Mouse (Mus musculus): ENCODE results near the gene Rasgrp3. TPM values are rescaled to one million over a fixed set of nuclear protein-coding genes. Genes with fewer than 3 reads are reported as not detected.

Gene Rasgrp3
- polyA plus RNA-seq, 1 experiment from 2014 or later, result 32.1 TPM

GRCm38 (mm10) chr17:75509257-75509656, 73.6 kb downstream of the Rasgrp3 start:
- Histone ChIP-seq H3K9ac (replicated peaks; ENCODE audit: low read depth) (no peak overlapping the region), H3K4me3 (ENCODE audit: low read depth, low read length) (no peak overlapping the region), H3K27me3 (replicated peaks; ENCODE audit: insufficient read depth, low read length) (no peaks in the 10 kb centered on the region), H3K9me3 (ENCODE audit: low read length) (no peaks in the 10 kb centered on the region), H3K27ac (ENCODE audit: low read length) (no peak overlapping the region), H3K36me3 (ENCODE audit: insufficient read depth, low read length) (no peaks in the 10 kb centered on the region), H3K4me1 (ENCODE audit: insufficient read depth, low read depth, low read length) (no peaks in the 10 kb centered on the region), H3K4me2 (replicated peaks; ENCODE audit: low read depth, low read length) (no peak overlapping the region)
- DNase-seq (ENCODE audit: low spot score), result no peak
- no peak for ATAC-seq
- no peak for TF ChIP-seq EP300 (IDR thresholded peaks at IDR 0.05)
- no peak for TF ChIP-seq CTCF (IDR thresholded peaks at IDR 0.05)
- 91% methylated on average over 5 of the region's 5 CpGs for WGBS

DNA sequence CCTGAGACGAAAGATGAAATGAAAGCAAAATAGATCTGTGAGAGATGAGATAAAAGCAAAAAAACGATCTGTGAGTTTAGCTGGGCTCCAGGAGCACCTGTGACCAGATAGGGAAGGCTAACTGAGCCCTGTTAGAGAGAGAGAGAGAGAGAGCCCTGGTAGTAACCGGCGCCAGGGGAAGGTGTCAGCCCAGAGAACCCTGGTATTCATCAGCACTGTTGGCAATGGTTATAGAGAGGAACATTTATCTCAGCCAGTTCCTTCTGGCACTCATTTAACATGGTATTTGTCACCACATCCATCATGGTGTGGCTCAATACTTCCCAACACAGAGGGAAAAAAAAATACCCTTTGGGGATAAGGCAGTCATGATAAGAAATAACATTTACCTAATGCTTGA, 80.9 kb downstream of the Rasgrp3 start:
- 46% methylated on average over 4 of the region's 4 CpGs for WGBS
- no peak for ATAC-seq
- H3K4me3 ChIP-seq (ENCODE audit: low read depth, low read length), result no peak overlapping the region

DNA sequence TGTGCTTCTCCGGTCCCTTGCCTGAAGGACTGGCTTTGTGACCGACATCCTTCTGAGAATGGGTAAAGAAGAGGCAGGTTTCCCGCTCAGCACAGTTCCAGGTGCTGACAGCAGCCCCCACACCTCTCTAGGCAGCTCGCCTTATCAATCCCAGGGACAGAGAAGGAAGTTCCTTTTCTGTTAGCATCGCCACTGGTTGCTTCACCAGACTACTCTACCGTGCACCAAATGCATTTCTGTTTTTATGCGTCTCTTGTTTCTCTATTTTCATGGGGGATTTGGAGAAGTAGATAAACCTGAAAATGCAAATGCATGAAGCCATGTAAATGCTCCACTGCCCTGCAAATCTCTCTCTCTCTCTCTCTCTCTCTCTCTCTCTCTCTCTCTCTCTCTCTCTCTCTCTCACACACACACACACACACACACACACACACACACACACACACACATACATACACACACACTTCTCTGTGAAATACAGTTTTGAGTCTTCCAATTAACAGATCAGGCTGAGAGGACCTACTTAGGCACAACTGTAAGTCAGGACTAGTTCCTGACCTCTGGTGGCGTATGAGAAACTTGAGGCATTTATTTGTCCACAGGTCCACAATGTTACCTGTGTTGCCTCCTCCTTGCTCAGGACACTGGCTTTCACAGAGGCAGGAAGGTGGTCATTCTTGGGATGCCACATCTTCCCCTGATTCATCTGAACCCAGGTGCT, 82.6 kb downstream of the Rasgrp3 start:
- H3K27ac ChIP-seq (ENCODE audit: low read length), result no peak overlapping the region
- no peaks in the 10 kb centered on the region for H3K36me3 ChIP-seq (ENCODE audit: insufficient read depth, low read length)
- no peak overlapping the region for H3K4me3 ChIP-seq (ENCODE audit: low read depth, low read length)
- DNase-seq (ENCODE audit: low spot score) (no peak), ATAC-seq (no peak)
- no peaks in the 10 kb centered on the region; the same call in 1 of the 2 replicates for H3K4me1 ChIP-seq (ENCODE audit: insufficient read depth, low read depth, low read length)
- H3K4me2 ChIP-seq (replicated peaks; ENCODE audit: low read depth, low read length), result no peak overlapping the region
- H3K9me3 ChIP-seq (ENCODE audit: low read length), result no peaks in the 10 kb centered on the region
- TF ChIP-seq CTCF (IDR thresholded peaks at IDR 0.05) (no peak), EP300 (IDR thresholded peaks at IDR 0.05) (no peak)
- H3K27me3 ChIP-seq (replicated peaks; ENCODE audit: insufficient read depth, low read length), result no peaks in the 10 kb centered on the region
- H3K9ac ChIP-seq (replicated peaks; ENCODE audit: low read depth), result no peak overlapping the region
- 64% methylated on average over 8 of the region's 8 CpGs for WGBS

More for the DNA sequence above, 80.9 kb downstream of the Rasgrp3 start:
- H3K36me3 ChIP-seq (ENCODE audit: insufficient read depth, low read length), result no peaks in the 10 kb centered on the region
- H3K9me3 ChIP-seq (ENCODE audit: low read length), result no peaks in the 10 kb centered on the region
- no peaks in the 10 kb centered on the region for H3K27me3 ChIP-seq (replicated peaks; ENCODE audit: insufficient read depth, low read length)
- DNase-seq (ENCODE audit: low spot score), result peak; percentile 17
- H3K27ac ChIP-seq (ENCODE audit: low read length), result no peak overlapping the region
- no peak overlapping the region for H3K9ac ChIP-seq (replicated peaks; ENCODE audit: low read depth)
- no peak overlapping the region for H3K4me2 ChIP-seq (replicated peaks; ENCODE audit: low read depth, low read length)
- no peaks in the 10 kb centered on the region for H3K4me1 ChIP-seq (ENCODE audit: insufficient read depth, low read depth, low read length)
- TF ChIP-seq EP300 (IDR thresholded peaks at IDR 0.05), result no peak
- TF ChIP-seq CTCF (IDR thresholded peaks at IDR 0.05), result no peak

DNA sequence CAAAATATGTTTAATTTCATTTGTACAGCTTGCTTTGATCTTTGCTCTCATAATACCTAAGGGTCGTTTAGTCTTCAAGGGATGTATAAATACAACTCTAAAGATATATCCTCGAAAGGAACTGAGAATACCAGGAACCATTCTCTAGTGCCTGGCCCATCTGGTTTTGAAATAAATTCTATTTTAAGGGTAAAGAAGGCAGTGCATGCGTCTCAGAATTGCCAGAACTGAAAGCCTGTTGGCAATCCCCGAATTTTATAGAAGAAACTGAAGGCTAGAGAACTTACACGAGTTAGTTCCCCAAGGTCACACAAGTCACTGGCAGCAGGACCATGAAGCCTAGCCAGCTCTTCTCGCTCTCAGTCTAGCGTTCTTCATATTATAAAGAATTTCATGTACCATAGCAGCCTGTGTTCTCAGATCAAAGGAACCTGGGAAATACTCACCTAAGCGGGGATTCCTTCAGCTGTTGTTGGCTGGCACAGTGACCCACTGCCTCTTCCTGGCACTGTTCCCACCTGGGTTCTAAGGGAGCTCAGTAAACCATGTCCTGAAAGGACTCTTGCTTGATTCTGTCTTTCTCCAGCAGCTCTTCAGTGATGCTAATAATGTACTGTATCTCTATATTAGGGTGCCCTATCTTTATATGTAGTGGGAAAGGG, 83.7 kb downstream of the Rasgrp3 start:
- TF ChIP-seq CTCF (IDR thresholded peaks at IDR 0.05) (no peak), EP300 (IDR thresholded peaks at IDR 0.05) (no peak)
- H3K4me2 ChIP-seq (replicated peaks; ENCODE audit: low read depth, low read length), result no peak overlapping the region
- WGBS, result 60% methylated on average over 8 of the region's 8 CpGs
- no peaks in the 10 kb centered on the region for H3K9me3 ChIP-seq (ENCODE audit: low read length)
- H3K36me3 ChIP-seq (ENCODE audit: insufficient read depth, low read length), result no peaks in the 10 kb centered on the region
- no peak overlapping the region for H3K9ac ChIP-seq (replicated peaks; ENCODE audit: low read depth)
- no peak overlapping the region for H3K27ac ChIP-seq (ENCODE audit: low read length)
- H3K4me1 ChIP-seq (ENCODE audit: insufficient read depth, low read depth, low read length), result no peaks in the 10 kb centered on the region; the same call in 1 of the 2 replicates
- H3K27me3 ChIP-seq (replicated peaks; ENCODE audit: insufficient read depth, low read length), result no peaks in the 10 kb centered on the region
- ATAC-seq (no peak), DNase-seq (ENCODE audit: low spot score) (no peak)
- no peak overlapping the region for H3K4me3 ChIP-seq (ENCODE audit: low read depth, low read length)

DNA sequence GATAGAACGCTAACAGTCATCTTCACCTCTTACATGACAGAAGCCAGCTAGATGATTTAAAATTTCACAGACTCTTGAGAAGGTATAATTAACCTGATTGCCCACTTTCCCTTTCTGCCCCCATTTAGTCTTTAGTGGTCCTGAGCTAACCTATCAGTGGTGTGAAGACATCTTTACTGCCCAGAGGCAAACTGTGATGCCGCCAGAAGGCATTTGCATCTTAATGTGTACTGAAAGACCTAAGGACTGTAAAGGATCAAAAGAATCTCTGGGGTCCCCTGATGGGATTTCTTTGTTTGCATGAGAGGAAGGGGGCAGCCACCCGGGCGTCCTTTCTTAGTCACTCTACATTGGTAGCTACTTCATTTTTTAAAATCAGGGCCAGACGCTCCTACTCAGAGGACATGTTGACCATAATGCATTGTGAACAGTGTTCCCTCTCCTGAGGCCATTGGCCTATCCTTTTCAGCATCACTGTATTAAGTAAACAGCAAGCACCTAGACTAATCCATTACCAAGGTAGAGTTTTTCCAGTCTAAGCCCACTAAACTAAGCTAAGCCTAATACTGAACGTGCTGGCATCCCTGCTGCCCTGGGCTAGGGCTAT, 85.6 kb downstream of the Rasgrp3 start:
- Histone ChIP-seq H3K9ac (replicated peaks; ENCODE audit: low read depth) (no peak overlapping the region), H3K27ac (ENCODE audit: low read length) (no peak overlapping the region), H3K9me3 (ENCODE audit: low read length) (no peaks in the 10 kb centered on the region), H3K27me3 (replicated peaks; ENCODE audit: insufficient read depth, low read length) (no peaks in the 10 kb centered on the region), H3K4me1 (ENCODE audit: insufficient read depth, low read depth, low read length) (no peaks in the 10 kb centered on the region; the same call in 1 of the 2 replicates), H3K36me3 (ENCODE audit: insufficient read depth, low read length) (no peaks in the 10 kb centered on the region), H3K4me3 (ENCODE audit: low read depth, low read length) (no peak overlapping the region), H3K4me2 (replicated peaks; ENCODE audit: low read depth, low read length) (no peak overlapping the region)
- ATAC-seq (no peak), DNase-seq (ENCODE audit: low spot score) (no peak)
- TF ChIP-seq CTCF (IDR thresholded peaks at IDR 0.05) (no peak), EP300 (IDR thresholded peaks at IDR 0.05) (no peak)
- WGBS, result 56% methylated on average over 6 of the region's 6 CpGs

DNA sequence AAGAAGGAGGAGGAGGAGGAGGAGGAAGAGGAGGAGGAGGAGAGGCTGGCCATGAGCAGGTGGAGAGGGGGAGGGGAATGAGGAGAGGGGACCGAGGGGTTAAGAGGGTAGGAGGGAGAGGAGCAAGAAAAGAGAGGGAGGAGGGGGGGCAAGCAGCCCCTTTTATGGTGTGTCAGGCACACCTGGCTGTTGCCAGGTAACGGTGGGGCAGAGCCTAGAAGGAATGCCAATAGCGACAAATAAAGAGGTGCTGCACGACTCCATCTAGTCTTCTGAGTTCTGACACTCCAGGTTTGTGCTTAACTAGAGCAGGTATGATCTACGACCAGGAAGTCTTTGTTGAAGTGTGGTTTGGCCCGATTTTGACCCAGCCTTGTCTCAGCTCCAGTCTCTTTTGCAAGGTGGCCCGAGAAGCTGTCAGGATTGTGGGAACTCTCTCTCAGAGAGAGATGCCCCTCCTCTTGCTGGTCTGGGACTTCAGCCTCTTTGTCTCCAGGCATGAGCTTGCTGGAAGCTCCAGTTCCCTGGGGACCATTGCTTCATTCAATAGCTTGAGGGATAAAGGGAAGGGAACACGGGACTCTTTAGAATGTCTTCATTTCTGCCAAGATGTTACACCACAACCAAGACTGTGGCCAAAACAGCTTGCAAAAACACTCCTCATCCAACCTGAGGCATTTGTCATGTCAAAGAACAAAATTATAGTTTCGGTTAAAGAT, 86.8 kb downstream of the Rasgrp3 start:
- Histone ChIP-seq H3K9ac (replicated peaks; ENCODE audit: low read depth) (no peak overlapping the region), H3K27me3 (replicated peaks; ENCODE audit: insufficient read depth, low read length) (no peaks in the 10 kb centered on the region), H3K9me3 (ENCODE audit: low read length) (no peaks in the 10 kb centered on the region), H3K27ac (ENCODE audit: low read length) (no peak overlapping the region), H3K4me3 (ENCODE audit: low read depth, low read length) (no peak overlapping the region), H3K4me1 (ENCODE audit: insufficient read depth, low read depth, low read length) (no peaks in the 10 kb centered on the region; the same call in 1 of the 2 replicates), H3K4me2 (replicated peaks; ENCODE audit: low read depth, low read length) (no peak overlapping the region), H3K36me3 (ENCODE audit: insufficient read depth, low read length) (no peaks in the 10 kb centered on the region)
- ATAC-seq (no peak), DNase-seq (ENCODE audit: low spot score) (peak; percentile 26)
- 25% methylated on average over 9 of the region's 9 CpGs for WGBS
- TF ChIP-seq EP300 (IDR thresholded peaks at IDR 0.05) (no peak), CTCF (IDR thresholded peaks at IDR 0.05) (no peak)

All from lung, postnatal 0 days (tissue).